Mouse (Mus musculus) limb, embryonic 14.5 days (tissue): ENCODE results near the gene Itk. TPM values are rescaled to one million over a fixed set of nuclear protein-coding genes. Genes with fewer than 3 reads are reported as not detected.

Source experiments
- ATAC-seq: fragments of 200-750 bp; cut with Nextera tagmentation; 2 replicates; pipeline ENCODE4 v1.8.0; 2017; ENCODE audit warnings: low read depth, moderate number of reproducible peaks, moderate TSS enrichment; ENCODE audit not compliant: low FRiP score
- DNase-seq: peaks from one replicate; pipeline ENCODE4 v3.0.0-alpha.2; 2015; ENCODE audit warnings: low spot score
- H3K27ac ChIP-seq: fragments of 300-500 bp; sonication (generic); replicated peaks from 2 replicates; pipeline ENCODE4 v1.5.1; 2014; ENCODE audit warnings: low read depth, mild to moderate bottlenecking, low read length, moderate library complexity, mixed read lengths
- H3K27me3 ChIP-seq: fragments of 300-500 bp; sonication (generic); 2 replicates; pipeline ENCODE4 v1.6.1; 2014; ENCODE audit warnings: low read length, mixed read lengths; ENCODE audit not compliant: control insufficient read depth, insufficient read depth
- H3K36me3 ChIP-seq: fragments of 300-500 bp; sonication (generic); 2 replicates; pipeline ENCODE4 v1.6.1; 2014; ENCODE audit warnings: mild to moderate bottlenecking, low read length, moderate library complexity, mixed read lengths; ENCODE audit not compliant: control insufficient read depth, insufficient read depth
- H3K4me1 ChIP-seq: fragments of 300-500 bp; sonication (generic); 2 replicates; pipeline ENCODE4 v1.6.1; 2014; ENCODE audit warnings: antibody characterized with exemption, low read length, mixed read lengths; ENCODE audit not compliant: control insufficient read depth, insufficient read depth
- H3K4me2 ChIP-seq: fragments of 300-500 bp; sonication (generic); replicated peaks from 2 replicates; pipeline ENCODE4 v1.6.1; 2014; ENCODE audit warnings: low read depth, mild to moderate bottlenecking, low read length, moderate library complexity; ENCODE audit not compliant: severe bottlenecking
- H3K4me3 ChIP-seq: fragments of 300-500 bp; sonication (generic); replicated peaks from 2 replicates; pipeline ENCODE4 v1.5.1; 2014; ENCODE audit warnings: low read length
- H3K9ac ChIP-seq: fragments of 300-500 bp; sonication (generic); 2 replicates; pipeline ENCODE4 v1.6.1; 2014; ENCODE audit warnings: mild to moderate bottlenecking, low read depth, low read length, moderate library complexity; ENCODE audit not compliant: severe bottlenecking
- H3K9me3 ChIP-seq: fragments of 300-500 bp; sonication (generic); 2 replicates; pipeline ENCODE4 v1.6.1; 2016; ENCODE audit warnings: low read length; ENCODE audit not compliant: control insufficient read depth
- POLR2A ChIP-seq: fragments of 200-500 bp; IDR thresholded peaks from 2 replicates; pipeline ENCODE4 v1.8.0; 2012; ENCODE audit warnings: inconsistent platforms, mild to moderate bottlenecking, moderate library complexity, borderline replicate concordance; ENCODE audit not compliant: insufficient read depth, insufficient read length; ENCODE audit errors: extremely low read depth
- WGBS: fragments of 180-500 bp; shearing (Covaris S2); extraction: QIAGEN DNeasy Blood & Tissue Kit; methylation state at CpG from one replicate; pipeline ENCODE4 v1.1.7; 2014; 5-methylcytosine and 5-hydroxymethylcytosine counted together
- polyA plus RNA-seq, 2 experiments: library from polyadenylated mRNA; depleted of rRNA in 1 of 2; stranded (reverse) in 1 of 2; unstranded in 1 of 2; fragments of >200 nt; fragmentation: Nextera tagmentation in 1 of 2; extraction: Ambion mirVana in 1 of 2; gene quantifications; 2 replicates each; pipeline versions ENCODE4 v1.2.1 to v1.2.3; 2012 to 2014

Itk gene
- polyA plus RNA-seq (2012; rRNA removed) (0.14 and 0.18 TPM in 2 replicates), polyA plus RNA-seq (2014; fragmentation: Nextera tagmentation; extraction: Ambion mirVana) (0.28 and 0.32 TPM in 2 replicates)

DNA sequence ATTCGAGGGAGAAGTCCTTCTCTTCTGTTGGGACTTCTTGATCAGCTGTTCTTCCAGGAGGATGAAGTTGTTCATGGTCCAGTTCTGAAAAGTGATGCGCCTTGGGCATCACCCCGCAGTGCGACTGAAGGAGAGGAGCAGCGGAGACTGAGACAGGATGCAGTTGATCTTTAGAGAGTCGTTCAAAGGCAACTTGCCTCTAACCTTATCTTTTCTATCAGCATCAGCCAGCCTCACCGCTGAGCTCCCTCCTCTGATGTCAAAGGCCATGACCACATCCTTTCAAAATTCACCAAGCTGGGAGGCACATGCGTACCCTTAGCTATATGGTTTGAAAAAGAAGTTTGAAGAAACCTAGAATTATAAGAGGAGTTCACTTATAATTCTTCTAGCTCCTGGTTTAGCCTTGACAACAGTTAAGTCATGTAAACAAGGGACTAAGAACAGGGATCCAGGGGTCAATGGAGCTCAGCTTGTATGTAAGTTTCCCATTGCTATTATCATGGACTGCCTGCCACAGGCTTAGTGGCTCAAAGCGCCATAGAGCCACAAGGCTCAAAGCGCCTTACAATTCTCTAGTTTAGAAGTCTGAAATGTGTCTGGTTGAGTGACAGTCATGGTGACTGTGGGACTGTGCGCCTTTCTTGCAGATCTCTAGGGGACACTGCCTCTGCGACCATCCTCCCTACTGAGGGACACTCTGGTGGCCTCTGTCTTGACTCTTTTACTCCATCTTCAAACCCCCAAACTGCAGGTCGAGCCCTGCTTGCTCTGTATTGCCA is at the start of gene Itk:
Gene Itk, minus strand, starts transcription at position 180 of the 782 bp plus-strand sequence.
- 80% methylated on average over 13 of the region's 13 CpGs for WGBS
- Histone ChIP-seq H3K27ac (no peak within 1 kb of the TSS), H3K4me2 (no peak within 1 kb of the TSS), H3K4me1 (no peaks in the 10 kb centered on the region), H3K4me3 (no peak within 1 kb of the TSS), H3K9me3 (no peaks in the 10 kb centered on the region), H3K36me3 (no peaks in the 10 kb centered on the region), H3K27me3 (no peaks in the 10 kb centered on the region), H3K9ac (no peak within 1 kb of the TSS)
- no peak for TF ChIP-seq POLR2A
- DNase-seq (no peak), ATAC-seq (no peak)

DNA sequence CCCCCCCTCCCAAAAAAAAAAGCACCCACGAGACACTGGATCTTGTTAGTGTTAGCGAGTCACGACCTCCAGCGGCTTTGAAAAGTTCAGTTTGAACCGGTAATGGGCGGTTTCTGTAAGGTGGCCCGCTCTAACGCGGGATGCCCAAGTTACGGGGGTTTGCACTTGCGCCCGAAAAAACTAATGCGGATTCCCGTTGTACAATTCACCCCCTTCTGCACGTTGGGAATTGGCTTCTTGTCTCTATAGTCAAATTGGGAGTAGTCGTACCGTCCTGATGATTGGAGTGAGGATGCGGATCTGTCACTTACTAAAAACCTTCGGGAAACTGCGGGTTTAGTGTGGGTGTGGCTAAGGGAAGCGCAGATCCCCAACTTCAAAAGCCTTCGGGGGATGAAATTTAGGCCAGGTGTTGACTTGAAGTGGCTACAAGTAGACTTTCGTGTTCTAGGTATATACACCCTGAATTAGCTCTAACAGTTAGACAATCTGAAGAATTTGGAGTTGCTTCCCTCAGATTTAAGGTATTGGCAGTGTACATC is 48.2 kb upstream of the Itk start:
- Histone ChIP-seq H3K4me2 (peak overlapping the region; percentile 72), H3K27ac (peak overlapping the region; percentile 91; the same call in 1 of the 2 replicates), H3K27me3 (no peaks in the 10 kb centered on the region), H3K36me3 (peaks cover 30% of the 10 kb centered on the region), H3K4me3 (peak overlapping the region; percentile 96), H3K4me1 (peaks cover 9% of the 10 kb centered on the region), H3K9ac (peak overlapping the region; percentile 77), H3K9me3 (no peaks in the 10 kb centered on the region)
- peak; percentile 57 for DNase-seq
- TF ChIP-seq POLR2A, result no peak
- peak; percentile 27; the same call in 1 of the 2 replicates for ATAC-seq
- under 1% methylated on average over 23 of the region's 23 CpGs for WGBS

DNA sequence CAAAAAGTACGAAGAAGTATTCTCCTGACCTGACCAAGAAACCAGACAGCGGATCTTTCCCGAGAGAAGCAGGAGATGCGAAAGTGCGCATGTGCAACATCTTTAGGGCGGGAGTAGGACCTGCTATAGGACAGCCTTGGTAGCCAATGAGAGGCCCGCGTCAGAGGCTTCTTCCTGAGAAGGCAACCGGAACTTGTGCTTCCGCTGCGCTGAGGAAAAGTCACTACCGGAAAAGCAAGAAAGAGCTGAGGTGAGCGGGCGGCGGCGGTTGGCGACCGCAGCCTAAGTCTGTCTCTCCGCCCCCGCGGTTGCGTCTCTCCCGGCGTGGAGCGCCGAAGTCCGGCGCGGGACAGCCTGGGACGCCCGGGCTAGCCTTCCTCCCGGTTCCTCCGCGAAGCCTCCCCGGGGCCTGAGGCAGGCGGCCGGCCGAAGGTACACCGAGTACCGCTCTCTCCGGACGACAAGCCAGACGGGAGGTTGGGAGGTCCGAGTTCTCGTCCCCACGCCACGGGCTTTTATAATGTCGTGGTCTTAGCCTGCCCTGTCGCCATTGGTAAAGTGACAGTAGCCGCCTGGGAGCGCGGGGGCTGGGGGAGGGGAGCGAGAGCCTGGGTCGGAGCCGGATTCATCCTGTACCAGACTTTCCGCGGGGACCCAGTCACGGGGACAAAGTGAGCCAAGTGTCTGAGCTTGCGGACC is 47.6 kb upstream of the Itk start, which contains the start of gene Med7:
Gene Med7, plus strand, starts transcription at position 166 of the 699 bp plus-strand sequence.
- H3K27me3 ChIP-seq, result no peaks in the 10 kb centered on the region
- peaks cover 24% of the 10 kb centered on the region for H3K36me3 ChIP-seq
- TF ChIP-seq POLR2A, result 0 out of 2 replicates have a peak, but pooled peaks have one; percentile 60
- ATAC-seq (peak; percentile 97), DNase-seq (peak; percentile 99)
- H3K9ac ChIP-seq, result peak within 1 kb of the TSS; percentile 77
- under 1% methylated on average over 56 of the region's 59 CpGs for WGBS
- peaks cover 9% of the 10 kb centered on the region for H3K4me1 ChIP-seq
- peak within 1 kb of the TSS; percentile 91 for H3K27ac ChIP-seq
- H3K4me2 ChIP-seq, result peak within 1 kb of the TSS; percentile 72
- H3K9me3 ChIP-seq, result no peaks in the 10 kb centered on the region
- peak within 1 kb of the TSS; percentile 96 for H3K4me3 ChIP-seq

DNA sequence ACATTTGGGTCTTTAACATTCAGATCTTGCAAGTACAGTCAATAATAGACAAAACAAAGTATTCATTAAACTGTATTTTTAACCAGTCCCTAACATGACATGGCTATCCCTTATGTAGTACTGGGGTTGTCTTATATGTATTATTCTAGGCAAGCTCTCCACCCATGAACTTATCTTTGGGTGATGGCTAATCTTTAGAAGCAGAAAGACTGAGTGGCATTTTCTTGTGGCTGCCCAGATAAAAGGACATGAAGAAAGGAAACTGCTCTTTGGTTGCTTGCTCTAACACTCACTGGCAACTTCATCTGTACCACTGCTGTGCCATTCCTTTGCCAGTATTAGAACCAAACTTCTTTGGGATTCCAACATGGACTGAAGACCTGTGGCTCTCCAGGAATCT is 46.0 kb upstream of the Itk start:
- no peak for ATAC-seq
- no peaks in the 10 kb centered on the region for H3K9me3 ChIP-seq
- H3K27ac ChIP-seq, result no peak overlapping the region
- H3K4me2 ChIP-seq, result no peak overlapping the region
- no peak for DNase-seq
- TF ChIP-seq POLR2A, result no peak
- no peaks in the 10 kb centered on the region for H3K27me3 ChIP-seq
- peaks cover 9% of the 10 kb centered on the region for H3K4me1 ChIP-seq
- H3K36me3 ChIP-seq, result peaks cover 12% of the 10 kb centered on the region; the same call in 1 of the 2 replicates
- H3K9ac ChIP-seq, result no peak overlapping the region
- no peak overlapping the region for H3K4me3 ChIP-seq

DNA sequence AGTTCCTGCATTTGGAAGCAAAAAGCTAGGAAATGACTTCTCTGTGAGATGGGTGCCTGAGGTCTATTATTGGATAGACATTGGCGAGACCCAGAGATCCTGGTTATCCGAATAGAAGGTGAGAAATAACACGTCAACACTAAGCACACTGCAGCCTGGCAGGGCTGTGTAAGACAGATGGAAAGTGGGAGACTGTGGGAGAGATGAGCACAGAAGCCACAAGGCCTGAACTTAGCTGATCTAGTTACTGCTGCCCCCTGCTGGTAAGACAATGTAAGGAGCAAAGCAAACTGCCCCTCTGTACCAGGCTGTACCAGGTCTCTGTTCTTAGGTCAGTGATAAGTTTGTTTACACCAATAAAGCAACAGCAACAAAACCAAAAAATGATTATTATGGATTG is 41.8 kb upstream of the Itk start:
- Histone ChIP-seq H3K9ac (no peak overlapping the region), H3K27me3 (no peaks in the 10 kb centered on the region), H3K36me3 (no peaks in the 10 kb centered on the region), H3K9me3 (no peaks in the 10 kb centered on the region), H3K4me2 (no peak overlapping the region), H3K27ac (no peak overlapping the region), H3K4me3 (no peak overlapping the region), H3K4me1 (0 out of 2 replicates have a peak, but pooled peaks cover under 1% of the 10 kb centered on the region)
- no peak for TF ChIP-seq POLR2A
- ATAC-seq, result peak; percentile 80; the same call in 1 of the 2 replicates
- DNase-seq, result peak; percentile 85
- 14% methylated on average over 3 of the region's 3 CpGs for WGBS
